Mouse (Mus musculus): ENCODE results near the gene Dpep3. TPM values are rescaled to one million over a fixed set of nuclear protein-coding genes. Genes with fewer than 3 reads are reported as not detected.
"Not testable (repeated sequence)": the region's sequence is repeated elsewhere in the genome, so short reads cannot be mapped to it uniquely, and the experiment has no call there.

Dpep3 gene
- polyA plus RNA-seq, 1 experiment from 2014 or later = not detected

DNA sequence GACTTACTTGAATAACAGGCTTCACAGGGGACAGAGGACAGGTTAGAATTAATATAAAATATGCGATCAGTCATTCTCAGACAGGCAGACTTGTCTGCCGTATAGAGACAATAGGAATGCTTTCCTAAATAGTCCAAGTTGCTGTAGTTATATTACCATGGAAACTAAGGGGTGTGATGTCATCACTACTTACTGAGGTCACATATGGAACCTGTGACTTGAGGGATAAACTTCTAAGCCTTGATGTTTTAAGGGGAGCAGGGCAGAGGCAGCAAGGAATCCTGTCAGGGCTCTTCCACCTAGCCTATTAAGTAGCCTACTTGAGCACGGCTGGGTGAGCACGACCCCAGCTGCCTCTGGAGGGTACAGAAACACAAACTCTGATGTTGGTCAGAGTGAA is 26.6 kb upstream of the Dpep3 start, which contains the start of gene Dpep2nb:
Dpep2nb (minus strand) TSS at position 101 of the 400 bp plus-strand sequence.
- Histone ChIP-seq H3K9ac (no peak within 1 kb of the TSS), H3K4me3 (no peak within 1 kb of the TSS), H3K36me3 (no peaks in the 10 kb centered on the region), H3K4me2 (no peak within 1 kb of the TSS), H3K4me1 (replicated peaks) (peaks cover 13% of the 10 kb centered on the region), H3K27ac (ENCODE audit: poor library complexity, severe bottlenecking) (no peak within 1 kb of the TSS), H3K9me3 (replicated peaks) (no peaks in the 10 kb centered on the region), H3K27me3 (replicated peaks) (no peaks in the 10 kb centered on the region)
- 71% methylated on average over 4 of the region's 4 CpGs for WGBS
- ATAC-seq (ENCODE audit: insufficient number of reproducible peaks, low FRiP score) = no peak

DNA sequence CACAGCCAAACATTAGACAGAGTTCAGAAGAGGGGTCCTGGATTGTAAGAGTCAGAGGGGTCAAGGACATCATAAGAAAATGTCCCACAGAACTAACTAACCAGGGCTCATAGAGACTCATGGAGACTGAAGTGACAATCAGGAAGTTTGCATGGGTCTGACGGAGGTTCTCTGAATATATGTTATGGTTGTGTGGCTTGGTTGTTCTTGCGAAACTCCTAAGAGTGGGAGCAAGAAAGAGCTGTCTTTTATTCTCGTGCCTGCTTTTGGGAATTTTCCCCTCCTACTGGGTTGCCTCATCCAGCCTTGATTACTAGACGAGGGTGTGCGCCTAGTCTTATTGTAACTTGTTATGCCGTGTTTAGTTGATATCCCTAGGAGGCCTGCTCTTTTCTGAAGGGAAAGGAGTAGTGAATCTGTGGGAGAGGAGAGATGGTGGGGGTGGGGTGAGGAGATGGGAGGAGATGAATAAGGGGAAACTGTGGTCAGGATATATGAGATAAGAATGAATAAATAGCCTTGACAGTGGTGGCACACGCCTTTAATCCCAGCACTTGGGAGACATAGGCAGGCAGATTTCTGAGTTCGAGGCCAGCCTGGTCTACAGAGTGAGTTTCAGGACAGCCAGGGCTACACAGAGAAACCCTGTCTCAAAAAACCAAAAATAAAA is 25.4 kb upstream of the Dpep3 start:
- ATAC-seq (ENCODE audit: insufficient number of reproducible peaks, low FRiP score) = no peak
- H3K27me3 ChIP-seq (replicated peaks) = no peaks in the 10 kb centered on the region
- WGBS = 74% methylated on average over 8 of the region's 8 CpGs

DNA sequence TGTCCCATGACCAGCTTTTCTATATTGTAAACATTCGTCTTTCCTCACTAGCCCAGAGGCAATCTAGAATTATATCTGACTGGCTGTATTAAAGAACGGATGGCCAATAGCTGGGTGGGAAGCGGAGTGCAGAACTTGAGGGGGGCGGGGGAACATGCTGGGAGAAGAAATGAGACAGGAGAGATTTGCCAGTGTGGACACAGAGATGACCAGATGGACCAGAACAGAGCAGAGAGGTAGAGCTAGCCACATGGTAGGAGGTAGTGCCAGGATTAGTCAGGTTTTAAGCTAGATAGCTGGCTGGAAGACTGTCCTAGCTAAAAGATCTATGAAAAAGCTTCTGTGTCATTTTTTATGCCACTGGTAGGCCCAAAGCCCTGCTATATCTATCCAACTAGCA is 22.7 kb upstream of the Dpep3 start:
- Histone ChIP-seq H3K9me3 (replicated peaks) (no peaks in the 10 kb centered on the region), H3K27me3 (replicated peaks) (no peaks in the 10 kb centered on the region), H3K4me3 (no peak overlapping the region), H3K4me2 (no peak overlapping the region), H3K9ac (no peak overlapping the region), H3K4me1 (replicated peaks) (no peaks in the 10 kb centered on the region), H3K36me3 (no peaks in the 10 kb centered on the region), H3K27ac (ENCODE audit: poor library complexity, severe bottlenecking) (no peak overlapping the region)
- ATAC-seq (ENCODE audit: insufficient number of reproducible peaks, low FRiP score) = no peak
- 70% methylated on average over 4 of the region's 4 CpGs for WGBS

More for the DNA sequence above, 25.4 kb upstream of the Dpep3 start:
- H3K4me1 ChIP-seq (replicated peaks) = peaks cover 2% of the 10 kb centered on the region
- no peak overlapping the region for H3K9ac ChIP-seq
- no peaks in the 10 kb centered on the region for H3K36me3 ChIP-seq
- H3K4me3 ChIP-seq = no peak overlapping the region
- no peak overlapping the region for H3K4me2 ChIP-seq
- H3K9me3 ChIP-seq (replicated peaks) = no peaks in the 10 kb centered on the region
- H3K27ac ChIP-seq (ENCODE audit: poor library complexity, severe bottlenecking) = no peak overlapping the region

DNA sequence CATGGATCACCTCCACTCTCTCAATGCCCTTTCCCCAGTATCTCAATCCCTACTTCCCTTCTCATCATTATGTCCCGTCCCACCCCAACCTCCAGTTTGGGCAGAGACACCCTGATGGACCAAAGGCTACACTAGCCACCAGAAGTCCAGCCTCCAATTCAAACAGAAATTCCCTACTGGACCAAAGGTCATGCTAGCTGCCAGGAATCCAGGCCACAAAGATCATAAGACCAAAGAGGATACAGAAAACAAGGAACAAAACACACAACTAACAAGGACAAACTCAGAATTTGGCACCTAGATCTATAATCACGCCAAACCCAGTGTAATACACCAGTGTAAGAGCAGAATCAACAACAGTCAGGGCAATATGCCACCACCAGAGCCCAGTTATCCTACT is 19.7 kb upstream of the Dpep3 start:
- H3K4me3 ChIP-seq = no peak overlapping the region
- peaks cover 6% of the 10 kb centered on the region for H3K27me3 ChIP-seq (replicated peaks)
- H3K4me1 ChIP-seq (replicated peaks) = no peaks in the 10 kb centered on the region
- no peaks in the 10 kb centered on the region for H3K36me3 ChIP-seq
- H3K9me3 ChIP-seq (replicated peaks) = no peaks in the 10 kb centered on the region
- H3K9ac ChIP-seq = no peak overlapping the region
- H3K27ac ChIP-seq (ENCODE audit: poor library complexity, severe bottlenecking) = no peak overlapping the region
- H3K4me2 ChIP-seq = no peak overlapping the region
- no peak for ATAC-seq (ENCODE audit: insufficient number of reproducible peaks, low FRiP score)
- 78% methylated on average over 2 of the region's 2 CpGs for WGBS

DNA sequence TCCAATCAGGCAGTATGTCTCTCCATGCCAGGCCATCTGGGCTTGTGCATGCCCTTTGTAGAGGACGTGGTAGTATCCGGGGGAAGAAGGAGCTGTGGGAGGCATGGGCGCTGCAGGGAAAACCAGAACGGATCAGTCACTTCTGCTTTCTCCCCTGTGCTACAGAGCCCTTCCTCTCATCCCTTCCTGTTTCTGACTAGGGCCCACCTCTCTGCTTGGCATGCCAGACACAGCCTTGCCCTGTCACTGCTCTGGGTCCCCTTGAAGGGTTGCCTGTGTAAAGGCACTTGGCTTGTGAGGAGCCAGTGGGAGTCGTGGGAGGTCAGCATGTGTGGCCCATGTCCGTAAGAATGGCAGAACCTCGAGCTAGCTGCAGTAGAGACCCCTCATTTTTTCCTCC is 17.1 kb upstream of the Dpep3 start:
- Histone ChIP-seq H3K27ac (ENCODE audit: poor library complexity, severe bottlenecking) (no peak overlapping the region), H3K4me3 (no peak overlapping the region), H3K27me3 (replicated peaks) (peaks cover 6% of the 10 kb centered on the region), H3K9me3 (replicated peaks) (no peaks in the 10 kb centered on the region), H3K4me1 (replicated peaks) (no peaks in the 10 kb centered on the region), H3K4me2 (no peak overlapping the region), H3K9ac (no peak overlapping the region), H3K36me3 (no peaks in the 10 kb centered on the region)
- WGBS = 65% methylated on average over 7 of the region's 7 CpGs
- no peak for ATAC-seq (ENCODE audit: insufficient number of reproducible peaks, low FRiP score)

DNA sequence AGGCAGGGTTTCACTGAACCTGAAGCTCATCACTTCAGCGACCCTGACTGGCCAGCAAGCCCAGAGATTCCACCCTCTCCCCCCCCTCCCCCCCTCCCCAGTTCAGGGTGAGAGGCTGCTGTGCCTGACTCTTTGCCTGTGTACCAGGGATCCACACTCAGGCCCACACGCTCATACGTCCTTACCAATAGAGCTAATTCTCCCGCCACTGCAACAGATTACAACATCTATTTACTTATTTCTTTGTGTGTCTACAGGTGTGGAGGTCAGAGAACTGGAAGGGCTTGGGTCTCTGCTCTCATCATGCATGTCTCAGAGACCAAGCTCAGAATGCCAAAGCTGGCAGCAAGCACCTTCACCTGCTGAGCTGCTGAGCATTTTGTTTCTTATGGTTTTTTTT is 14.0 kb upstream of the Dpep3 start:
- no peak for ATAC-seq (ENCODE audit: insufficient number of reproducible peaks, low FRiP score)
- H3K36me3 ChIP-seq = no peaks in the 10 kb centered on the region
- H3K27me3 ChIP-seq (replicated peaks) = peaks cover 6% of the 10 kb centered on the region
- H3K9me3 ChIP-seq (replicated peaks) = no peaks in the 10 kb centered on the region
- H3K4me3 ChIP-seq = no peak overlapping the region
- no peak overlapping the region for H3K4me2 ChIP-seq
- H3K27ac ChIP-seq (ENCODE audit: poor library complexity, severe bottlenecking) = no peak overlapping the region
- H3K4me1 ChIP-seq (replicated peaks) = 0 out of 2 replicates have a peak, but pooled peaks cover 8% of the 10 kb centered on the region
- WGBS = 65% methylated on average over 4 of the region's 4 CpGs
- H3K9ac ChIP-seq = no peak overlapping the region

DNA sequence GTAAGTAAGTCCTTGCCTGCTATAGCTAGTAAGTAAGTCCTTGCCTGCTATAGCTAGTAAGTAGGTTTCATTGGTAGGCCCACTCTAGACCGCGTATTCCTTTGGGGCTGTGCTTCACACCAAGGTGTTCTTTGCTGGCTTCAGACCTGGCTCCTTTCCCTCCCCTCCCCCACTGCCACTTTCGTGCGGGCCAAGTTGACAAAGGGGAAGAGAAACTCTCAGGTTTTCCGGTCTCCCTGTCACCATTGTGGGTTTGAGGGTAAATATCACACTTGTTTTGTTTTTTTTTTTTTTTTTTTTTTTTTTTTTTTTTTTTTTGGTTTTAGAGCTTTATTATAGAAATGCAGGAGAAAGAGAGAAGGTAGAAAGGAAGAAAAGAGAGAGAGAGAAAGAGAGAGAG is 13.3 kb upstream of the Dpep3 start:
- H3K4me3 ChIP-seq = no peak overlapping the region
- H3K36me3 ChIP-seq = no peaks in the 10 kb centered on the region
- no peak for ATAC-seq (ENCODE audit: insufficient number of reproducible peaks, low FRiP score)
- H3K27ac ChIP-seq (ENCODE audit: poor library complexity, severe bottlenecking) = no peak overlapping the region
- H3K27me3 ChIP-seq (replicated peaks) = peaks cover 6% of the 10 kb centered on the region
- WGBS = 56% methylated on average over 5 of the region's 5 CpGs
- H3K4me1 ChIP-seq (replicated peaks) = 0 out of 2 replicates have a peak, but pooled peaks cover 8% of the 10 kb centered on the region
- no peak overlapping the region for H3K9ac ChIP-seq
- no peak overlapping the region for H3K4me2 ChIP-seq
- H3K9me3 ChIP-seq (replicated peaks) = no peaks in the 10 kb centered on the region

DNA sequence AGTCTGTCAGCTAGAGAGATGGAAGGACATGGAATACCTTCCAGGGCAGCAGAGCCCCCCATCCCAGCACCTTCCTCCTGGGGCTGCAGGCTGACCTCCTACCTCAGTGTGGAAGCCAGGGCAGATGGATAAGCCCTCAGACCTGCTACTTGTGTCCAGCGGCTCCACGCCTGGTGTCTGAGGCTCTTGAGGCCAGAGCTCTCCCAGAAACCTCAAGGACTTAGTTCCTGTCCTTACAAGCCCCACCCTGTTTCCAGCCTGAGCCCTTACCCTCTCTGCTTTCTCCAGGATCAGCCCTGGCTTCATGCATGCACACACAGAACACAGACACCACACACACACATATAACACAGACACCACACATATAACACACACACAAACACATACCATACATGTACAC is 12.3 kb upstream of the Dpep3 start:
- Histone ChIP-seq H3K9ac (0 out of 2 replicates have a peak overlapping the region, but pooled peaks have one; percentile 57), H3K27me3 (replicated peaks) (peaks cover 6% of the 10 kb centered on the region), H3K27ac (ENCODE audit: poor library complexity, severe bottlenecking) (no peak overlapping the region), H3K9me3 (replicated peaks) (no peaks in the 10 kb centered on the region), H3K4me2 (no peak overlapping the region), H3K4me3 (no peak overlapping the region), H3K4me1 (replicated peaks) (0 out of 2 replicates have a peak, but pooled peaks cover 8% of the 10 kb centered on the region), H3K36me3 (no peaks in the 10 kb centered on the region)
- ATAC-seq (ENCODE audit: insufficient number of reproducible peaks, low FRiP score) = no peak
- WGBS = 54% methylated on average over 2 of the region's 2 CpGs

DNA sequence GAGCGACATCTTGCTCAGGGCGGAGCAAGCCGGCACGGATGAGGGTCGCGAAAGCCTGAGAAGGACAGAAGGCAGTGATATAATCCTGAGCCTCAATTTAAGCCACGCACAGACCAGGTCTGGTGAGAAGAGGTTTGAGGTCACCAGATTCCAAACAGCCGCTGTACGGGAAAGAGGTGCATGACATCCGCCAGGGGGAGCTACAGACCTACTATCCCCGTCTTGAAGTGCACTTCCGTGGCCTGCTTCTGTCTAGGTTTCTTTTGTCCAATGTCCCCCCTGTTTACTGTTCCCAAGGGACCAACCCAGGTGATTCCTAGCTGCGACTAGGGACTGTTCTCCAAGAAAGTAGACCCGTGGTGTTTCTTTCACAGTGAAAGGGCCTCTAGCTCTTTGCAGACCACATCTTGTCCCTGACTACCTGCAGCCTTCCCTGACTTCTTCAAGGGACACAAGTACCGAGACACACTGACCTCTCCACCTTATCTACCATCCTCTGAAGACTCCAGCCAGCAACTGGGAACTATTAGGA is 11.7 kb upstream of the Dpep3 start, which contains the start of gene Dus2:
Dus2 (plus strand) TSS at position 482 of the 532 bp plus-strand sequence.
- no peak within 1 kb of the TSS; the same call in 1 of the 2 replicates for H3K4me3 ChIP-seq
- no peak within 1 kb of the TSS for H3K27ac ChIP-seq (ENCODE audit: poor library complexity, severe bottlenecking)
- H3K9ac ChIP-seq = peak within 1 kb of the TSS; percentile 57; the same call in 1 of the 2 replicates
- no peaks in the 10 kb centered on the region for H3K9me3 ChIP-seq (replicated peaks)
- no peaks in the 10 kb centered on the region for H3K36me3 ChIP-seq
- 10% methylated on average over 15 of the region's 15 CpGs for WGBS
- H3K27me3 ChIP-seq (replicated peaks) = peaks cover 6% of the 10 kb centered on the region
- ATAC-seq (ENCODE audit: insufficient number of reproducible peaks, low FRiP score) = peak; percentile 76
- H3K4me2 ChIP-seq = peak within 1 kb of the TSS; percentile 45
- H3K4me1 ChIP-seq (replicated peaks) = 0 out of 2 replicates have a peak, but pooled peaks cover 8% of the 10 kb centered on the region

DNA sequence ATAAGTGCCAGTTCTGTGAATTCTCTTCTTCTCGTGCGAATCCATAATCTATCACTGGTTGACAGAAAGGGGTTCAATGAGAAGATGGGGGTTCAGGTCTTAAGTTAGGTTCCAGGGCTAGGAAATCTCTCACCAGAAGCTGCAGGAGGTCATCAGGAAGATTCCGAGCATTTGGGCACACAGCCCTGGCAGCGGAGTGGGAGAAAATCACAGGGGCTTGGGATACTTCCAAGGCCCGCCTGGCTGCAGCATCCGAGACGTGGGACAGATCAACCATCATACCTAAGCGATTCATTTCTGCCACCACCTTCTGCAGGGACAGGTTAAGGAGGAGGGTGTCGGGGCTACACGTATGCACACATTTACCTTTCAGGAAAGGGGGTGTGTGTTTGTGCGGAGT is 9.3 kb upstream of the Dpep3 start:
- Histone ChIP-seq H3K4me3 (no peak overlapping the region), H3K4me2 (no peak overlapping the region), H3K9me3 (replicated peaks) (no peaks in the 10 kb centered on the region), H3K27me3 (replicated peaks) (peaks cover 3% of the 10 kb centered on the region; the same call in 1 of the 2 replicates), H3K9ac (no peak overlapping the region), H3K4me1 (replicated peaks) (0 out of 2 replicates have a peak, but pooled peaks cover 8% of the 10 kb centered on the region), H3K36me3 (no peaks in the 10 kb centered on the region), H3K27ac (ENCODE audit: poor library complexity, severe bottlenecking) (no peak overlapping the region)
- no peak for ATAC-seq (ENCODE audit: insufficient number of reproducible peaks, low FRiP score)
- WGBS = 76% methylated on average over 11 of the region's 11 CpGs

DNA sequence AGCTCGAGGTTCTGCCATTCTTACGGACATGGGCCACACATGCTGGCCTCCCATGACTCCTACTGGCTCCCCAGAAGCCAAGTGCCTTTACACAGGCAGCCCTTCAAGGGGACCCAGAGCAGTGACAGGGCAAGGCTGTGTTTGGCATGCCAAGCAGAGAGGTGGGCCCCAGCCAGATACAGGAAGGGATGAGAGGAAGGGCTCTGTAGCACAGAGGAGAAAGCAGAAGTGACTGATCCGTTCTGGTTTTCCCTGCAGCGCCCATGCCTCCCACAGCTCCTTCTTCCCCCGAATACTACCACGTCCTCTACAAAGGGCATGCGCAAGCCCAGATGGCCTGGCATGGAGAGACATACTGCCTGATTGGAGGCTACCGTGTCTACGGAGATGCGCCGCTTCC is 4.2 kb upstream of the Dpep3 start:
- not testable (repeated sequence) for H3K27ac ChIP-seq (ENCODE audit: poor library complexity, severe bottlenecking); H3K9ac ChIP-seq; H3K27me3 ChIP-seq (replicated peaks); H3K4me2 ChIP-seq; ATAC-seq (ENCODE audit: insufficient number of reproducible peaks, low FRiP score); H3K4me1 ChIP-seq (replicated peaks); H3K36me3 ChIP-seq; H3K9me3 ChIP-seq (replicated peaks); H3K4me3 ChIP-seq
- WGBS = 69% methylated on average over 11 of the region's 11 CpGs

Measured in heart, embryonic 12.5 days (tissue).